Mouse (Mus musculus) T-cell, adult 66 days (primary cell): Measurements from ENCODE around the gene Klk1b9. TPM values are rescaled to one million over a fixed set of nuclear protein-coding genes. Genes with fewer than 3 reads are reported as not detected.

Experiments used
- total RNA-seq, 2 experiments: library from RNA; stranded (reverse); gene quantifications; 3 replicates in 1 of 2; 4 replicates in 1 of 2; pipeline ENCODE4 v1.2.4; 2023

The Klk1b9 gene
- 1 to 10 TPM in 1 of 2 experiments, not detected in 1; 1.1 TPM for total RNA-seq

GRCm38 (mm10) chr7:43975761-43976160 is at the start of gene Klk1b9:
Gene Klk1b9, plus strand, starts transcription at chr7:43976061.

DNA sequence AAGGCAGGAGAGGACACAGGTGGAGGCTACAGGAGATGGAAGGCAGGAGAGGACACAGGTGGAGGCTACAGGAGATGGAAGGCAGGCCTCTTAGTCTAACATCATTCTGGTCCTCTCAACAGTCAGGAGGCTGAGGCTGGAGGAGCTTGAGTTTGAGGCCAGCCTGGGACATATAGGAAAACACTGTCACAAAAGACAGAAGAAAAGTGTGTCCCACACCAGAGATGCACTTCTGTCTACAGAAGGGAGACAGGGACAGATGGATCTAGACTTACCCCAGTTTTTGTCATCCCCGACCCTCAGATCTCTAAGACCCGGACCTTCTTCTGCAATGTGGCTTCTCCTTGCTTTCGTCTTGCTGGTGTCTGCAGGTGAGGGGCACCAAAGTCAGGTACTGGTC is 42.4 kb upstream of the Klk1b9 start, which contains the start of gene Klk15:
Gene Klk15, plus strand, starts transcription at position 301 of the 400 bp plus-strand sequence.

GRCm38 (mm10) chr7:43950364-43950763 is 25.5 kb upstream of the Klk1b9 start, which contains the start of gene Klk1b8:
Gene Klk1b8, plus strand, starts transcription at chr7:43950664.

GRCm38 (mm10) chr7:43966451-43966850 is 9.4 kb upstream of the Klk1b9 start, which contains the start of gene Klk1b1:
Gene Klk1b1, plus strand, starts transcription at chr7:43966751.

DNA sequence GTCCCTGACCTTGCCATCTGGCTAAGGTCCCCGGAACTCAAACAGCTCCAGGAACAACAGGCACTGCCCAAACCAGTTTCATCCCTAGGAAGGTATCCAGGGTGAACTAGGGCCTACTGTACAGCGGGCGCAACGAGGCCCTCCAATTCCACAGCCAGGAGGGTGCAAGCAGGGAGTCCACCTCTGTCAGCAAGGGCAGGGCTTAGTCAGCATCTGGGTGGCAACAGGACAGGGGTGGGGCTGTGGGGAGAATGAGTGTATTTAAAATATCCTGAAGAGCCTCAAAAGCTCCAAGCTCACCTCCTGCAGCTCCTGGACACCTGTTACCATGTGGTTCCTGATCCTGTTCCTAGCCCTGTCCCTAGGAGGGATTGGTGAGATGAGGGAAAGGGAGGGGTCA is 19.7 kb downstream of the Klk1b9 start, which contains the start of gene Klk1b11:
Gene Klk1b11, plus strand, starts transcription at position 301 of the 400 bp plus-strand sequence.

DNA sequence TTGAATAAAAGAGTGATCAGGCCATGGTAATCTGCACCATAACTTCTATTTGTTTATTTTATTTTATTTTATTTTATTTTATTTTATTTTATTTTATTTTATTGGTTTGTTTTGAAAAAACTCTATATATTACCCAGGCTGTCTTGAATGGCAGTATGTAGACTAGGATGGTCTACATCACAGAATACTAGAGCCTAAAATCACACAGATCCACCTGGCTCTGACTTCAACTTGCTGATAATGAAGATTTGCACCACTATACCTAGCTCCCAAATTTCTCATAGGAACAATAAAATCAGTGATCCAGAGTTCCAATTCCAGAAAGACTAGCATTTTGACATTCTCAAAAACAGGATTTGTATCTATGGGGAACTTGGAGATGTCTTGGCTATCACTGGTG is 36.0 kb downstream of the Klk1b9 start, which contains the start of gene Klk1b26:
Gene Klk1b26, plus strand, starts transcription at position 301 of the 400 bp plus-strand sequence.

Other genes starting within 250 kb of the Klk1b9 start
- gene Klk12, start 207.2 kb upstream of the Klk1b9 start, total RNA-seq, result not detected
- not detected for gene Klk11, start 201.5 kb upstream of the Klk1b9 start, total RNA-seq
- not detected for gene Klk10, start 195.0 kb upstream of the Klk1b9 start, total RNA-seq
- not detected for gene Klk9, start 184.2 kb upstream of the Klk1b9 start, total RNA-seq
- 100 to 1,000 TPM; 182 to 192 TPM for gene Klk8, start 178.5 kb upstream of the Klk1b9 start, total RNA-seq
- gene Klk7, start 164.8 kb upstream of the Klk1b9 start, total RNA-seq, result 1 to 10 TPM in 1 of 2 experiments, under 1 TPM in 1; 0.76 to 1.3 TPM
- gene Klk6, start 151.6 kb upstream of the Klk1b9 start, total RNA-seq, result not detected
- gene Klk5, start 134.1 kb upstream of the Klk1b9 start, total RNA-seq, result not detected
- gene Klk4, start 94.9 kb upstream of the Klk1b9 start, total RNA-seq, result not detected
- not detected for gene Klk15, start 42.3 kb upstream of the Klk1b9 start, total RNA-seq
- gene Klk1b8, start 25.4 kb upstream of the Klk1b9 start, total RNA-seq, result not detected
- not detected for gene Klk1b1, start 9.3 kb upstream of the Klk1b9 start, total RNA-seq
- gene Klk1b11, start 19.8 kb downstream of the Klk1b9 start, total RNA-seq, result not detected
- not detected for gene Klk1b26, start 36.1 kb downstream of the Klk1b9 start, total RNA-seq
- 1 to 10 TPM in 1 of 2 experiments, not detected in 1; 1.1 TPM for gene Klk1b27, start 76.2 kb downstream of the Klk1b9 start, total RNA-seq
- gene Klk1b21, start 126.3 kb downstream of the Klk1b9 start, total RNA-seq, result not detected
- gene Klk1b22, start 136.6 kb downstream of the Klk1b9 start, total RNA-seq, result not detected
- not detected for gene Klk1b16, start 160.7 kb downstream of the Klk1b9 start, total RNA-seq
- not detected for gene Klk1b24, start 212.2 kb downstream of the Klk1b9 start, total RNA-seq
- gene Klk1b3, start 222.1 kb downstream of the Klk1b9 start, total RNA-seq, result not detected
- gene Klk1b4, start 231.4 kb downstream of the Klk1b9 start, total RNA-seq, result not detected
- not detected for gene Klk1b5, start 239.9 kb downstream of the Klk1b9 start, total RNA-seq
- gene Klk1, start 249.3 kb downstream of the Klk1b9 start, total RNA-seq, result 1 to 10 TPM; 1.2 to 1.8 TPM